Mouse (Mus musculus): ENCODE results near the gene Pgm5. TPM values are rescaled to one million over a fixed set of nuclear protein-coding genes. Genes with fewer than 3 reads are reported as not detected.

The Pgm5 gene
- polyA plus RNA-seq, 1 experiment = 2.4 TPM

- Histone ChIP-seq H3K4me1 (ENCODE audit: control insufficient read depth, insufficient read depth, low read length) (no peaks in the 10 kb centered on the region; the same call in 1 of the 2 replicates), H3K4me3 (replicated peaks; ENCODE audit: control insufficient read depth, low read depth, low read length) (no peak overlapping the region), H3K27ac (ENCODE audit: control insufficient read depth, insufficient read depth, low read depth, low read length, poor library complexity) (no peak overlapping the region)
- TF ChIP-seq CTCF (IDR thresholded peaks at IDR 0.05; ENCODE audit: control insufficient read depth, insufficient read depth, low read length) (no peak), POLR2A (IDR thresholded peaks at IDR 0.05; ENCODE audit: borderline replicate concordance, control insufficient read depth, low read depth, low read length) (no peak)
- 79% methylated on average over 3 of the region's 3 CpGs for WGBS
Measured at GRCm38 (mm10) chr19:24667527-24667926, 194.1 kb downstream of the Pgm5 start.

DNA sequence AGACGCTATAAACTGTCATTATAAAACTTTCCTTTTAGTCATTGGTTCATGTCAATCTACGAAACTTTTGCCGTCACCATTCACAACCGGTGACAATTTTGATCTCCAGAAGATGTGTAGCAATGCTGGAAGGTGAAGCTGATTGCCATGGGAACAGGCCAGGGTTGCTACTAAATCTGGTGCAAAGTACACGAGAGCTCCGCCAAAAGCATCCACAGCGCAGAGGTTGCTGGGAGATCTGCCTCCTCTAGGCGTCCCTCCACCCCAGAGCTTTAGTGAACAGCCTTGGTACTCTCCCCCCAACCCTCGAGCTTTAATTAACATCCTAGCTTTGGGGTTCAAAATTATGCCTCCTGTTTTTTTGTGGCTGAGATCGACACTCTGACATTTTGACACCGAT is 195.9 kb downstream of the Pgm5 start:
- Histone ChIP-seq H3K4me3 (replicated peaks; ENCODE audit: control insufficient read depth, low read depth, low read length) (no peak overlapping the region), H3K4me1 (ENCODE audit: control insufficient read depth, insufficient read depth, low read length) (no peaks in the 10 kb centered on the region), H3K27ac (ENCODE audit: control insufficient read depth, insufficient read depth, low read depth, low read length, poor library complexity) (no peak overlapping the region)
- WGBS = 83% methylated on average over 11 of the region's 11 CpGs
- no peak for TF ChIP-seq CTCF (IDR thresholded peaks at IDR 0.05; ENCODE audit: control insufficient read depth, insufficient read depth, low read length)
- TF ChIP-seq POLR2A (IDR thresholded peaks at IDR 0.05; ENCODE audit: borderline replicate concordance, control insufficient read depth, low read depth, low read length) = no peak

- Histone ChIP-seq H3K4me1 (ENCODE audit: control insufficient read depth, insufficient read depth, low read length) (no peaks in the 10 kb centered on the region), H3K27ac (ENCODE audit: control insufficient read depth, insufficient read depth, low read depth, low read length, poor library complexity) (no peak overlapping the region), H3K4me3 (replicated peaks; ENCODE audit: control insufficient read depth, low read depth, low read length) (no peak overlapping the region)
- 95% methylated on average over 2 of the region's 2 CpGs for WGBS
- TF ChIP-seq CTCF (IDR thresholded peaks at IDR 0.05; ENCODE audit: control insufficient read depth, insufficient read depth, low read length) (no peak), POLR2A (IDR thresholded peaks at IDR 0.05; ENCODE audit: borderline replicate concordance, control insufficient read depth, low read depth, low read length) (no peak)
Measured at GRCm38 (mm10) chr19:24662346-24662745, 199.3 kb downstream of the Pgm5 start.

DNA sequence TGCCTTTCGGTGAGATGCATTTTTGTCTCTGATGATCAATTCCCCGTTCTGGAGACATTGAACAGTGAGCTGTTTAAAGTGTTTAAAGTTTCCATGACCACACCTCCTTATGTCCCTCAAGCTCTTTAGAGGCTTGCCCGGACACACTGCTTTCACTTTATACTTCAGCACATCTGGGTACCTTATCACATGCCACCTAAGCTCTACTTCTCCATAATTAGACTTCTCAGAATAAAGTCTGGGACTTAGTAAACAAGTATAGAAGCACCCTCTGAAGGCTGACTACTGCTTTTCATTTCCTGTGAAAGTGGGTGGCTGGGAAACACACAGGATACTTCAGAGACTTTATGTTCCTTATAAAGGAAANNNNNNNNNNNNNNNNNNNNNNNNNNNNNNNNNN is 204.7 kb downstream of the Pgm5 start:
- Histone ChIP-seq H3K27ac (ENCODE audit: control insufficient read depth, insufficient read depth, low read depth, low read length, poor library complexity) (no peak overlapping the region), H3K4me1 (ENCODE audit: control insufficient read depth, insufficient read depth, low read length) (no peaks in the 10 kb centered on the region), H3K4me3 (replicated peaks; ENCODE audit: control insufficient read depth, low read depth, low read length) (no peak overlapping the region)
- TF ChIP-seq POLR2A (IDR thresholded peaks at IDR 0.05; ENCODE audit: borderline replicate concordance, control insufficient read depth, low read depth, low read length) = no peak
- no peak for TF ChIP-seq CTCF (IDR thresholded peaks at IDR 0.05; ENCODE audit: control insufficient read depth, insufficient read depth, low read length)
- WGBS = 24% methylated on average over 3 of the region's 3 CpGs

DNA sequence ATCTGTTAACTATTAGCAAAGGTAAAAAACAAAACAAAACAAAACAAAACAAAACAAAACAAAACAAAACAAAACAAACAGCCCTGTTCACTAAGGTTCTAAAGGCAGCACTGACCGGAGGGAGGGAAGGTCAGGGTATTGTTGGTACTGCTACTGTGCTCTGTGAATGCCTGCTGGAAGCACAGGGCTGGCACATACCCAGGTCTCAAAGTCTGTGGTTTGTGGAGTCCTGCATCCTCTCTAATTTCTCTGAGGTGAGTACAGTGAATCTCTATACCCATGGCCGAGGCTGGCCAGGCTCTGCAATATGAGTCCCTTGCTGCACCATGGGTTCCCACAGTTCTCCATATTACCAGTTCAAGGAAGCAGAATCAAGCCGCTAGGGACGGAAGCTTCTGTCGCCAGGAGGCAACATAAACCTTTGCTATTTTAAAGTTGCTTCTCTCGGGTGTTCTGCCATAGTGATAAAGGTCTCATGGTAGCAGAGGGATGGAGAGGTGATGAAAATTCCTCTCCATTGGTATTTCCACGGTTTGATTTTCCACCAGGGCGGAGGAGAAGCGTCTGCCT is 208.3 kb downstream of the Pgm5 start:
- no peak overlapping the region for H3K4me3 ChIP-seq (replicated peaks; ENCODE audit: control insufficient read depth, low read depth, low read length)
- TF ChIP-seq POLR2A (IDR thresholded peaks at IDR 0.05; ENCODE audit: borderline replicate concordance, control insufficient read depth, low read depth, low read length) = no peak
- TF ChIP-seq CTCF (IDR thresholded peaks at IDR 0.05; ENCODE audit: control insufficient read depth, insufficient read depth, low read length) = no peak
- WGBS = 78% methylated on average over 9 of the region's 9 CpGs
- H3K4me1 ChIP-seq (ENCODE audit: control insufficient read depth, insufficient read depth, low read length) = no peaks in the 10 kb centered on the region
- no peak overlapping the region for H3K27ac ChIP-seq (ENCODE audit: control insufficient read depth, insufficient read depth, low read depth, low read length, poor library complexity)

GRCm38 (mm10) chr19:24652342-24653019 is 209.2 kb downstream of the Pgm5 start:
- WGBS = 65% methylated on average over 6 of the region's 6 CpGs
- TF ChIP-seq CTCF (IDR thresholded peaks at IDR 0.05; ENCODE audit: control insufficient read depth, insufficient read depth, low read length) (no peak), POLR2A (IDR thresholded peaks at IDR 0.05; ENCODE audit: borderline replicate concordance, control insufficient read depth, low read depth, low read length) (no peak)
- Histone ChIP-seq H3K27ac (ENCODE audit: control insufficient read depth, insufficient read depth, low read depth, low read length, poor library complexity) (no peak overlapping the region), H3K4me3 (replicated peaks; ENCODE audit: control insufficient read depth, low read depth, low read length) (no peak overlapping the region), H3K4me1 (ENCODE audit: control insufficient read depth, insufficient read depth, low read length) (no peaks in the 10 kb centered on the region)

GRCm38 (mm10) chr19:24651595-24651994 is 210.1 kb downstream of the Pgm5 start:
- Histone ChIP-seq H3K4me1 (ENCODE audit: control insufficient read depth, insufficient read depth, low read length) (no peaks in the 10 kb centered on the region; the same call in 1 of the 2 replicates), H3K27ac (ENCODE audit: control insufficient read depth, insufficient read depth, low read depth, low read length, poor library complexity) (no peak overlapping the region), H3K4me3 (replicated peaks; ENCODE audit: control insufficient read depth, low read depth, low read length) (no peak overlapping the region)
- TF ChIP-seq POLR2A (IDR thresholded peaks at IDR 0.05; ENCODE audit: borderline replicate concordance, control insufficient read depth, low read depth, low read length) = no peak
- no peak for TF ChIP-seq CTCF (IDR thresholded peaks at IDR 0.05; ENCODE audit: control insufficient read depth, insufficient read depth, low read length)
- 70% methylated on average over 2 of the region's 2 CpGs for WGBS

- Histone ChIP-seq H3K4me1 (ENCODE audit: control insufficient read depth, insufficient read depth, low read length) (no peaks in the 10 kb centered on the region; the same call in 1 of the 2 replicates), H3K27ac (ENCODE audit: control insufficient read depth, insufficient read depth, low read depth, low read length, poor library complexity) (no peak overlapping the region), H3K4me3 (replicated peaks; ENCODE audit: control insufficient read depth, low read depth, low read length) (no peak overlapping the region)
- 80% methylated on average over 8 of the region's 8 CpGs for WGBS
- TF ChIP-seq POLR2A (IDR thresholded peaks at IDR 0.05; ENCODE audit: borderline replicate concordance, control insufficient read depth, low read depth, low read length) (no peak), CTCF (IDR thresholded peaks at IDR 0.05; ENCODE audit: control insufficient read depth, insufficient read depth, low read length) (no peak)
Measured at GRCm38 (mm10) chr19:24650428-24650827, 211.2 kb downstream of the Pgm5 start.
